Mouse (Mus musculus) testis, adult 2 months (tissue): Measurements from ENCODE around the gene Nlk. TPM values are rescaled to one million over a fixed set of nuclear protein-coding genes. Genes with fewer than 3 reads are reported as not detected.

Experiments used
- H3K27ac ChIP-seq: fragments of 200-500 bp; 2 replicates; pipeline ENCODE4 v1.5.1; 2012; ENCODE audit warnings: low read depth, low read length; ENCODE audit not compliant: control insufficient read depth, insufficient read depth
- H3K27me3 ChIP-seq: fragments of 200-500 bp; 2 replicates; pipeline ENCODE4 v1.6.1; 2012; ENCODE audit warnings: mild to moderate bottlenecking, low read length, moderate library complexity; ENCODE audit not compliant: control insufficient read depth, insufficient read depth
- H3K36me3 ChIP-seq: fragments of 200-500 bp; 2 replicates; pipeline ENCODE4 v1.6.1; 2012; ENCODE audit warnings: mild to moderate bottlenecking, low read length; ENCODE audit not compliant: control insufficient read depth, insufficient read depth
- H3K4me1 ChIP-seq: fragments of 200-500 bp; 2 replicates; pipeline ENCODE4 v1.6.1; 2012; ENCODE audit warnings: low read length; ENCODE audit not compliant: control insufficient read depth, insufficient read depth
- H3K4me3 ChIP-seq: fragments of 200-500 bp; 2 replicates; pipeline ENCODE4 v1.5.1; 2012; ENCODE audit warnings: low read depth, mild to moderate bottlenecking, low read length, moderate library complexity, mixed read lengths; ENCODE audit not compliant: control insufficient read depth
- CTCF ChIP-seq: fragments of 200-500 bp; IDR thresholded peaks from 2 replicates; pipeline ENCODE4 v1.5.1; 2012; ENCODE audit warnings: low read depth, mild to moderate bottlenecking, inconsistent platforms, low read length, moderate library complexity; ENCODE audit not compliant: control insufficient read depth, insufficient read depth, insufficient replicate concordance
- POLR2A ChIP-seq: fragments of 200-500 bp; IDR thresholded peaks from 2 replicates; pipeline ENCODE4 v1.6.1; 2012; ENCODE audit warnings: low read depth, mild to moderate bottlenecking, inconsistent platforms, low read length, moderate library complexity; ENCODE audit not compliant: control insufficient read depth
- polyA plus RNA-seq: library from polyadenylated mRNA; depleted of rRNA; stranded (reverse); fragments of >200 nt; gene quantifications from 2 replicates; pipeline ENCODE4 v1.2.3, GENCODE M21; 2012

Gene Nlk
- polyA plus RNA-seq, 1 experiment, result 12.0 TPM

GRCm38 (mm10) chr11:78609657-78610056 lies 87.5 kb downstream of the Nlk start:
- Histone ChIP-seq H3K36me3 (no peaks in the 10 kb centered on the region; the same call in 1 of the 2 replicates), H3K27me3 (no peaks in the 10 kb centered on the region), H3K4me1 (no peaks in the 10 kb centered on the region), H3K27ac (no peak overlapping the region), H3K4me3 (no peak overlapping the region)
- TF ChIP-seq CTCF (no peak), POLR2A (no peak)

GRCm38 (mm10) chr11:78604826-78605225 lies 92.3 kb downstream of the Nlk start:
- H3K4me3 ChIP-seq, result no peak overlapping the region
- no peaks in the 10 kb centered on the region for H3K36me3 ChIP-seq
- no peak overlapping the region for H3K27ac ChIP-seq
- no peaks in the 10 kb centered on the region for H3K27me3 ChIP-seq
- TF ChIP-seq CTCF, result no peak
- TF ChIP-seq POLR2A, result no peak
- H3K4me1 ChIP-seq, result peaks cover 2% of the 10 kb centered on the region; the same call in 1 of the 2 replicates

DNA sequence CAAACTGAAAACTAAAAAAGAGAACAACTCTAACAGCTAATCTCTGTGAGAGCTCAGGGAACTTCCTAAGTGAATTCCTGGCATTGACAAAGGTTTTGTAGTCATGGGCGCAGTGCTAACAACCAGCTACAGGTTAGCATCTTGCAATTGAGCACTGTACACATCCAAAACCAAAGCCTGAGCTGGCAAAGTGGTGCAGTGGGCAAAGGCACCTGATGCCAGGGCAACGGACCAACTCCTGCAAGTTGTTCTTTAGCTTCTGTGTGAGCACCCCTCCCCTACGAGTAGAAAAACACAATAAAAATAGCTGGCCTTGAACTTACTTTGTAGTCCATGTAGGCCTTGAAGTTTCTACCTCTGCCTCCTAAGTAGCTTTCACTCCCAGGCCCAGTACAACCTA lies 94.4 kb downstream of the Nlk start:
- H3K4me3 ChIP-seq, result no peak overlapping the region
- no peaks in the 10 kb centered on the region for H3K27me3 ChIP-seq
- TF ChIP-seq CTCF, result no peak
- TF ChIP-seq POLR2A, result no peak
- no peak overlapping the region for H3K27ac ChIP-seq
- H3K4me1 ChIP-seq, result peaks cover 2% of the 10 kb centered on the region; the same call in 1 of the 2 replicates
- no peaks in the 10 kb centered on the region for H3K36me3 ChIP-seq

DNA sequence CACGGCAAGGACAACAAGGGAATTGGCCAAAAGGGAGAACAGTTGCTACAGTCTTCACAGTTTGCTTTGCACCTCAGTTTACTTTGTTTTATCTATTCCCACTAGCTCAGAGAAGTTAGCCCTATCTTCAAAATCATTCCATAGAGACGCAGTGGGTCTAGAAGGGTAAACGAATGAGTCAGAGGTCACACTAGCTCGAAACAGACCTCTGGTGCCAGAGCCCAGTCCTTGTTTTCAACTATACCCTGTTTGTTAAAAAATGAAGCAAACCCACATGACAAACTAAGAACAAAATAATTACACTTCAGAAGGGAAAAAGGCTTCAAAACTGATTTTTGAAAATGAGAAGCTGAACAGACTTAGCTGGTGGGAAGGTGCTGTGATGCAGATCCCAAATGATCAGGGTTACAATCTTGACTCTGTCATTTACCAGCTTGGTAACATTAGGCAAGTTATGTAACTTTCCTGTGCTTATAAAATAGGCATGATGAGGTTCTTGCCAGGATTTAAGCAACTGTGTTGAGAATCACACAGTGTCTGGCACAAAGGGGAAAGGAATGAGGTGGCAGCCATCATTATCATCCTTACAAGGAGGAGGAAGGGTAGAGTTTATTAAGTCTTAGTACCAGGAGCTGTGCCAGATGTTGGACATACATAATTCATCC lies 96.1 kb downstream of the Nlk start:
- no peaks in the 10 kb centered on the region for H3K27me3 ChIP-seq

GRCm38 (mm10) chr11:78600496-78600895 lies 96.7 kb downstream of the Nlk start:
- Histone ChIP-seq H3K27me3 (no peaks in the 10 kb centered on the region), H3K4me1 (peaks cover 2% of the 10 kb centered on the region; the same call in 1 of the 2 replicates), H3K4me3 (no peak overlapping the region), H3K36me3 (no peaks in the 10 kb centered on the region), H3K27ac (no peak overlapping the region)
- TF ChIP-seq POLR2A, result no peak
- TF ChIP-seq CTCF, result no peak

More for the DNA sequence above, 96.1 kb downstream of the Nlk start:
- TF ChIP-seq CTCF (no peak), POLR2A (no peak)
- Histone ChIP-seq H3K27ac (no peak overlapping the region), H3K36me3 (no peaks in the 10 kb centered on the region), H3K4me3 (no peak overlapping the region), H3K4me1 (peaks cover 2% of the 10 kb centered on the region; the same call in 1 of the 2 replicates)

DNA sequence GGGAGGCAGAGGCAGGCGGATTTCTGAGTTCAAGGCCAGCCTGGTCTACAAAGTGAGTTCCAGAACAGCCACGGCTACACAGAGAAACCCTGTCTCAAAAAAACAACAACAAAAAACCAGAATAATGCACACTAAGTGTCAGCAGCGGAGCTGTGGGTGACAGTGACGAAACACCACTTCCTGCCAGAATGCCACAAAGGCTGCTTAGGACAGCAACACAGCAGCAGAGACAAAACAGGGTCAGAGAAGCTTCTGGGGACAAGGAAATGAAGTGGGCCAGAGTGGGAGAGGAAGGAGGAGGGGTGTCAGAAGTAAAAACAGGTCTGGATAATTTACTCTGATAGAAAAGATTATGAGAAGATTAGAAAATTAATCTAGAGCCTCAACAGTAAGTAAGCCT lies 97.1 kb downstream of the Nlk start:
- Histone ChIP-seq H3K4me3 (no peak overlapping the region), H3K27me3 (no peaks in the 10 kb centered on the region), H3K27ac (no peak overlapping the region), H3K4me1 (peaks cover 2% of the 10 kb centered on the region; the same call in 1 of the 2 replicates), H3K36me3 (no peaks in the 10 kb centered on the region)
- TF ChIP-seq POLR2A (no peak), CTCF (no peak)

DNA sequence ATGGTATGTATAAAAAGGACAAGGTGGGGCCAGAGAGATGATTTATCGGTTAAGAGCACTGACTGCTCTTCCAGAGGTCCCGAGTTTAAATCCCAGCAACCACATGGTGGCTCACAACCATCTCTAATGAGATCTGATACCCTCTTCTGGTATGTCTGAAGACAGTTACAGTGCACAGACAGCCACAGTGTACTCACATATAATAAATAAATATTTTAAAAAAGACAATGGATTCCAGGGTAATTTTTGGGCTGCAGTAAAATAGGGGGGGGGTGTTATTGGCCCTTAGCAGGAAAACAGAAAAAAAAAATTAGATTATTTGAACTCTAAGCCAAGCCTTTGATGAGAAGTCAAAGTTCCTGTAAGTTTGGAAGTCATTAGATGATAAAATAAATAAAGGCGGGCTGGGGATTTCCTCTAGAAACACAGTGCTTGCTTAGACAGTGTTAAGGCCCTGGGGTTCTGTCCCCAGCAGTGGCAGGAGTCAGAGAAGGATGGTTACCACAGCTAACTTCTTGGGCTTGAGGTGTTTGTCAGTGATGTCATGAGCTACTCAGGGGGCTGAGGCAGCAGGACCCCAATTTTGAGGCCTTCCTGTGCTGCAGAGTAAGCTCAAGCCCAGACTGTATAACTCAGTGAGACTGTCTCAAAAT lies 98.3 kb downstream of the Nlk start:
- H3K4me3 ChIP-seq, result no peak overlapping the region
- H3K4me1 ChIP-seq, result peaks cover 2% of the 10 kb centered on the region; the same call in 1 of the 2 replicates
- H3K27me3 ChIP-seq, result no peaks in the 10 kb centered on the region
- no peak overlapping the region for H3K27ac ChIP-seq
- no peaks in the 10 kb centered on the region for H3K36me3 ChIP-seq
- TF ChIP-seq CTCF, result no peak
- no peak for TF ChIP-seq POLR2A
